ENCODE assay signal across 8 mouse cellular contexts in the genomic region with DNA sequence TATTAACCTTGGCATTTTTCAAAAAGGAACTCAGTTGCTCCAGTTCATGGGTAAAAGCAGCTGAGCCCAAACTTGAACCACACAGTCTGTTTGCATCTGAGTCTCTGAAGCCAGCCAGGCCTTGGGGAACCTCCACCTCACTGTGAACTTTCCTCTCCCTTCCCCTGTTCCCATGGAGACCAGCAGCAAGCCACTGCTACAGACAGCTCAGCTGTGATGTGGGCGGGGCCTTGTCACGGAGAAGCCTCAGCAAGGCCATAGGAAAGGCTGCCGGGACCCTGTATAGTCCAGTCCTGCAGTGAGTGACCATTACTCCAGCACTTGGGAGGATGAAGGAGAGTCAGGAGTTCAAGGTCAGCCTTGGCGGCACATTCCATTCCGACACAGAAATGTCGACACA. TPM values are rescaled to one million over a fixed set of nuclear protein-coding genes. Genes with fewer than 3 reads are reported as not detected.
DNase-seq lines count a peak whose midpoint lies in the region; ATAC-seq and TF ChIP-seq lines count a peak whose summit lies in the region.

No protein-coding gene starts in this region.

- intact Hi-C loops in gastrocnemius, adult 2 months (cut with DNase I) = no loop called here

- H3K4me3 ChIP-seq in lung, embryonic 14.5 days (ENCODE audit: low read depth, low read length) = no peak overlapping the region
- no peak overlapping the region for H3K4me3 ChIP-seq in lung, adult 2 months (replicated peaks; ENCODE audit: extremely low read depth, low read depth, low read length)
- H3K4me3 ChIP-seq in embryonic facial prominence, embryonic 12.5 days = no peak overlapping the region
- H3K4me3 ChIP-seq in intestine, embryonic 15.5 days (replicated peaks) = no peak overlapping the region
- no peak overlapping the region for H3K4me3 ChIP-seq in liver, embryonic 13.5 days (replicated peaks)
- no peak overlapping the region for H3K4me3 ChIP-seq in neural tube, embryonic 15.5 days (replicated peaks)
- no peak overlapping the region for H3K4me3 ChIP-seq in gastrocnemius, adult 2 months

- 20% methylated on average over 6 of the region's 6 CpGs for WGBS in lung, embryonic 14.5 days
- WGBS in lung, adult 2 months = 40% methylated on average over 6 of the region's 6 CpGs
- WGBS in embryonic facial prominence, embryonic 12.5 days = 56% methylated on average over 6 of the region's 6 CpGs
- 40% methylated on average over 6 of the region's 6 CpGs for WGBS in intestine, embryonic 15.5 days
- WGBS in liver, embryonic 13.5 days (ENCODE audit: insufficient replicate concordance) = 57% methylated on average over 6 of the region's 6 CpGs
- WGBS in neural tube, embryonic 15.5 days = 40% methylated on average over 6 of the region's 6 CpGs

- no peak overlapping the region for H3K9ac ChIP-seq in lung, embryonic 14.5 days
- H3K9ac ChIP-seq in embryonic facial prominence, embryonic 12.5 days = no peak overlapping the region
- no peak overlapping the region for H3K9ac ChIP-seq in intestine, embryonic 15.5 days
- H3K9ac ChIP-seq in liver, embryonic 13.5 days = no peak overlapping the region
- no peak overlapping the region for H3K9ac ChIP-seq in neural tube, embryonic 15.5 days (replicated peaks)

- TF ChIP-seq POLR2A in lung, adult 2 months (IDR thresholded peaks at IDR 0.05; ENCODE audit: borderline replicate concordance, extremely low read depth, low read depth, low read length) = no peak

- peak; percentile 64 for DNase-seq in lung, embryonic 14.5 days
- DNase-seq in lung, adult 2 months = no peak
- no peak for DNase-seq in liver, embryonic 13.5 days
- no peak for DNase-seq in spleen, postnatal 4 days (ENCODE audit: low spot score in 2 of 2)
- DNase-seq in gastrocnemius, adult 2 months = no peak

- H3K27me3 ChIP-seq in lung, embryonic 14.5 days (ENCODE audit: insufficient read depth, low read length) = no peaks in the 10 kb centered on the region
- H3K27me3 ChIP-seq in embryonic facial prominence, embryonic 12.5 days = no peaks in the 10 kb centered on the region
- H3K27me3 ChIP-seq in intestine, embryonic 15.5 days (replicated peaks) = no peaks in the 10 kb centered on the region
- no peaks in the 10 kb centered on the region for H3K27me3 ChIP-seq in liver, embryonic 13.5 days
- H3K27me3 ChIP-seq in neural tube, embryonic 15.5 days (replicated peaks) = no peaks in the 10 kb centered on the region

- H3K36me3 ChIP-seq in lung, embryonic 14.5 days (ENCODE audit: insufficient read depth) = no peaks in the 10 kb centered on the region
- no peaks in the 10 kb centered on the region for H3K36me3 ChIP-seq in embryonic facial prominence, embryonic 12.5 days
- no peaks in the 10 kb centered on the region for H3K36me3 ChIP-seq in intestine, embryonic 15.5 days
- no peaks in the 10 kb centered on the region for H3K36me3 ChIP-seq in liver, embryonic 13.5 days
- no peaks in the 10 kb centered on the region for H3K36me3 ChIP-seq in neural tube, embryonic 15.5 days

- no peak overlapping the region for H3K27ac ChIP-seq in lung, embryonic 14.5 days (ENCODE audit: low read depth)
- H3K27ac ChIP-seq in embryonic facial prominence, embryonic 12.5 days = 0 out of 2 replicates have a peak overlapping the region, but pooled peaks have one; percentile 3
- no peak overlapping the region for H3K27ac ChIP-seq in intestine, embryonic 15.5 days
- H3K27ac ChIP-seq in liver, embryonic 13.5 days = no peak overlapping the region
- no peak overlapping the region for H3K27ac ChIP-seq in neural tube, embryonic 15.5 days (replicated peaks)
- H3K27ac ChIP-seq in gastrocnemius, adult 2 months = no peak overlapping the region

- no peak overlapping the region for H3K4me2 ChIP-seq in lung, embryonic 14.5 days
- no peak overlapping the region for H3K4me2 ChIP-seq in embryonic facial prominence, embryonic 12.5 days (replicated peaks)
- H3K4me2 ChIP-seq in intestine, embryonic 15.5 days (replicated peaks) = no peak overlapping the region; the same call in 1 of the 2 replicates
- no peak overlapping the region for H3K4me2 ChIP-seq in liver, embryonic 13.5 days
- no peak overlapping the region for H3K4me2 ChIP-seq in neural tube, embryonic 15.5 days

- TF ChIP-seq CTCF in lung, embryonic 14.5 days (IDR thresholded peaks at IDR 0.05; ENCODE audit: low read depth) = no peak
- TF ChIP-seq CTCF in lung, adult 2 months (IDR thresholded peaks at IDR 0.05; ENCODE audit: insufficient read depth, low read length) = no peak
- no peak for TF ChIP-seq CTCF in gastrocnemius, adult 2 months (IDR thresholded peaks at IDR 0.05)

- H3K4me1 ChIP-seq in lung, embryonic 14.5 days (ENCODE audit: insufficient read depth) = no peaks in the 10 kb centered on the region
- 0 out of 2 replicates have a peak, but pooled peaks cover 3% of the 10 kb centered on the region for H3K4me1 ChIP-seq in lung, adult 2 months (ENCODE audit: control insufficient read depth, insufficient read depth, low read length)
- peaks cover 7% of the 10 kb centered on the region; the same call in 1 of the 2 replicates for H3K4me1 ChIP-seq in embryonic facial prominence, embryonic 12.5 days
- H3K4me1 ChIP-seq in intestine, embryonic 15.5 days (replicated peaks) = peaks cover 11% of the 10 kb centered on the region
- no peaks in the 10 kb centered on the region for H3K4me1 ChIP-seq in liver, embryonic 13.5 days (replicated peaks)
- peaks cover 23% of the 10 kb centered on the region for H3K4me1 ChIP-seq in neural tube, embryonic 15.5 days

- no peaks in the 10 kb centered on the region for H3K9me3 ChIP-seq in lung, embryonic 14.5 days (ENCODE audit: low read depth, low read length)
- H3K9me3 ChIP-seq in embryonic facial prominence, embryonic 12.5 days = no peaks in the 10 kb centered on the region
- H3K9me3 ChIP-seq in intestine, embryonic 15.5 days = no peaks in the 10 kb centered on the region
- H3K9me3 ChIP-seq in liver, embryonic 13.5 days (replicated peaks) = no peaks in the 10 kb centered on the region
- no peaks in the 10 kb centered on the region for H3K9me3 ChIP-seq in neural tube, embryonic 15.5 days (replicated peaks)

- ATAC-seq in lung, embryonic 14.5 days (ENCODE audit: insufficient read depth) = peak; percentile 82; the same call in 1 of the 2 replicates
- ATAC-seq in embryonic facial prominence, embryonic 12.5 days (ENCODE audit: insufficient number of reproducible peaks, insufficient read depth, low FRiP score, low TSS enrichment) = peak; percentile 52; the same call in 1 of the 2 replicates
- ATAC-seq in intestine, embryonic 15.5 days = peak; percentile 75
- peak; percentile 70 for ATAC-seq in liver, embryonic 13.5 days (ENCODE audit: low read depth)
- ATAC-seq in neural tube, embryonic 15.5 days (ENCODE audit: low FRiP score) = peak; percentile 60; the same call in 1 of the 2 replicates

RNA-seq across cellular contexts. Expression of a gene that starts 16.2 kb away (rescaled TPM):
- 9.5 and 9.6 TPM in 2 replicates for polyA plus RNA-seq in lung, embryonic 14.5 days (2014; fragmentation: Nextera tagmentation; extraction: Ambion mirVana)
- polyA plus RNA-seq in lung, adult 2 months (2012; rRNA removed) = 72.9 and 74.9 TPM in 2 replicates
- 24.5 and 28.8 TPM in 2 replicates for polyA plus RNA-seq in embryonic facial prominence, embryonic 12.5 days (2016; fragmentation: Nextera tagmentation; extraction: Ambion mirVana)
- polyA plus RNA-seq in intestine, embryonic 15.5 days (2015; fragmentation: Nextera tagmentation; extraction: Ambion mirVana) = 23.4 and 24.9 TPM in 2 replicates
- 1.8 and 2.1 TPM in 2 replicates for polyA plus RNA-seq in liver, embryonic 13.5 days (2015; fragmentation: Nextera tagmentation; extraction: Ambion mirVana)
- polyA plus RNA-seq in neural tube, embryonic 15.5 days (2015; fragmentation: Nextera tagmentation; extraction: Ambion mirVana) = 81.2 and 143 TPM in 2 replicates
- total RNA-seq in gastrocnemius, adult 2 months (2021) = 10 to 100 TPM; 15.3 to 25.0 TPM

RNA-seq across cellular contexts. Expression of a gene that starts 41.7 kb away (rescaled TPM):
- 0.22 and 0.33 TPM in 2 replicates for polyA plus RNA-seq in lung, embryonic 14.5 days (2014; fragmentation: Nextera tagmentation; extraction: Ambion mirVana)
- polyA plus RNA-seq in lung, adult 2 months (2012; rRNA removed) = not detected in 2 replicates
- 2.9 and 3.2 TPM in 2 replicates for polyA plus RNA-seq in embryonic facial prominence, embryonic 12.5 days (2016; fragmentation: Nextera tagmentation; extraction: Ambion mirVana)
- 1.9 and 2.2 TPM in 2 replicates for polyA plus RNA-seq in intestine, embryonic 15.5 days (2015; fragmentation: Nextera tagmentation; extraction: Ambion mirVana)
- 5.4 and 7.3 TPM in 2 replicates for polyA plus RNA-seq in liver, embryonic 13.5 days (2015; fragmentation: Nextera tagmentation; extraction: Ambion mirVana)
- 0.49 and 0.72 TPM in 2 replicates for polyA plus RNA-seq in neural tube, embryonic 15.5 days (2015; fragmentation: Nextera tagmentation; extraction: Ambion mirVana)
- 1 to 10 TPM; 1.6 to 2.4 TPM for total RNA-seq in gastrocnemius, adult 2 months (2021)
